Mouse (Mus musculus): ENCODE data around the gene Tpm3.

GRCm38 (mm10) chr3:90127881-90128280 lies 55.4 kb downstream of the Tpm3 start:
- no peak for TF ChIP-seq CTCF (IDR thresholded peaks at IDR 0.05; ENCODE audit: low read depth, low read length)
- no peak for TF ChIP-seq POLR2A (IDR thresholded peaks at IDR 0.05; ENCODE audit: insufficient read depth, low read length)
